Mouse (Mus musculus) limb, embryonic 11.5 days (tissue): ENCODE measurements around the gene Gad1. TPM values are rescaled to one million over a fixed set of nuclear protein-coding genes. Genes with fewer than 3 reads are reported as not detected.
"Not testable (repeated sequence)": the region's sequence is repeated elsewhere in the genome, so short reads cannot be mapped to it uniquely, and the experiment has no call there.

Source experiments
- ATAC-seq: fragments of 200-750 bp; cut with Nextera tagmentation; 2 replicates; pipeline ENCODE4 v1.8.0; 2017; ENCODE audit warnings: low read depth; ENCODE audit not compliant: insufficient number of reproducible peaks, low FRiP score, low TSS enrichment
- DNase-seq: peaks from one replicate; pipeline ENCODE4 v3.0.0-alpha.2; 2015; ENCODE audit warnings: low spot score
- H3K27ac ChIP-seq: fragments of 300-500 bp; sonication (generic); replicated peaks from 2 replicates; pipeline ENCODE4 v1.5.1; 2014; ENCODE audit warnings: low read depth, mild to moderate bottlenecking, low read length
- H3K27me3 ChIP-seq: fragments of 300-500 bp; sonication (generic); 2 replicates; pipeline ENCODE4 v1.6.1; 2014; ENCODE audit warnings: mild to moderate bottlenecking, low read length, mixed read lengths; ENCODE audit not compliant: control insufficient read depth, insufficient read depth
- H3K36me3 ChIP-seq: fragments of 300-500 bp; sonication (generic); 2 replicates; pipeline ENCODE4 v1.6.1; 2014; ENCODE audit warnings: mild to moderate bottlenecking, low read length, moderate library complexity, mixed read lengths; ENCODE audit not compliant: control insufficient read depth, insufficient read depth
- H3K4me1 ChIP-seq: fragments of 300-500 bp; sonication (generic); 2 replicates; pipeline ENCODE4 v1.6.1; 2014; ENCODE audit warnings: low read length, mixed read lengths; ENCODE audit not compliant: control insufficient read depth, insufficient read depth
- H3K4me2 ChIP-seq: fragments of 300-500 bp; sonication (generic); 2 replicates; pipeline ENCODE4 v1.6.1; 2014; ENCODE audit warnings: low read depth, mild to moderate bottlenecking, moderate library complexity; ENCODE audit not compliant: severe bottlenecking
- H3K4me3 ChIP-seq: fragments of 300-500 bp; sonication (generic); 2 replicates; pipeline ENCODE4 v1.5.1; 2014; ENCODE audit warnings: low read depth, low read length
- H3K9ac ChIP-seq: fragments of 300-500 bp; sonication (generic); 2 replicates; pipeline ENCODE4 v1.6.1; 2014; ENCODE audit warnings: mild to moderate bottlenecking, low read length
- H3K9me3 ChIP-seq: fragments of 300-500 bp; sonication (generic); 2 replicates; pipeline ENCODE4 v1.6.1; 2016; ENCODE audit warnings: low read length; ENCODE audit not compliant: control insufficient read depth
- WGBS: fragments of 180-500 bp; shearing (Covaris S2); extraction: QIAGEN DNeasy Blood & Tissue Kit; methylation state at CpG from one replicate; pipeline ENCODE4 v1.1.7; 2014; 5-methylcytosine and 5-hydroxymethylcytosine counted together
- polyA plus RNA-seq: library from polyadenylated mRNA; unstranded; fragments of >200 nt; fragmentation: Nextera tagmentation; extraction: Ambion mirVana; gene quantifications from 2 replicates; pipeline ENCODE4 v1.2.1, GENCODE M21; 2014

The Gad1 gene
- polyA plus RNA-seq, result 0.21 and 0.75 TPM in 2 replicates

GRCm38 (mm10) chr2:70552772-70553171, at the start of gene Gad1:
TSS of gene Gad1 (plus strand) at chr2:70553072.
- 59% methylated on average over 4 of the region's 4 CpGs for WGBS
- ATAC-seq (no peak), DNase-seq (no peak)
- H3K9ac ChIP-seq, result no peak within 1 kb of the TSS
- no peaks in the 10 kb centered on the region for H3K36me3 ChIP-seq
- H3K4me2 ChIP-seq, result no peak within 1 kb of the TSS
- H3K27ac ChIP-seq, result no peak within 1 kb of the TSS
- H3K9me3 ChIP-seq, result no peaks in the 10 kb centered on the region
- no peaks in the 10 kb centered on the region for H3K27me3 ChIP-seq
- no peaks in the 10 kb centered on the region for H3K4me1 ChIP-seq
- no peak within 1 kb of the TSS for H3K4me3 ChIP-seq

DNA sequence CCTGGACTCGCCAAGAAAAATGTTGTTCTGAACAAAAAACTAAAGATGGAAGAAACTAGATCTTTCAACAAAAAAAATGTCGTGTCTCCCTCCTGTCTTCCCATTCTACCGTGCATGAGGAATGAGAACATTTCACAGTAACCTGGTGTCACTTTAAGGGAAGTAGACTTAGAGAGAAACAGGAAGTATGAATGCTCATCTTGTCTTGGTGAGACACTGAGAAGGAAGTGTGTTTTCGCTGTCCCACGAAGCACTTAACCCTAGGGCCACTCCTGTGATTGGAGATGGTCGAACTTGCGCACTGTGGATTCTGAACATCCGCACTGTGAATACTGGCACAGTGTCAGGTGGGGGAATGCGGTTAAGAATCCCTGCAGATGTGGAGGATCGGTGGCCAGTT, 49.4 kb upstream of the Gad1 start:
- DNase-seq, result no peak
- no peak for ATAC-seq
- H3K27me3 ChIP-seq, result no peaks in the 10 kb centered on the region

GRCm38 (mm10) chr2:70505229-70505628, 47.6 kb upstream of the Gad1 start:
- no peaks in the 10 kb centered on the region for H3K27me3 ChIP-seq

More for the DNA sequence above, 49.4 kb upstream of the Gad1 start:
- H3K9ac ChIP-seq, result no peak overlapping the region
- H3K4me3 ChIP-seq, result no peak overlapping the region
- no peak overlapping the region for H3K4me2 ChIP-seq
- H3K9me3 ChIP-seq, result no peaks in the 10 kb centered on the region
- H3K36me3 ChIP-seq, result no peaks in the 10 kb centered on the region
- 85% methylated on average over 10 of the region's 10 CpGs for WGBS
- H3K27ac ChIP-seq, result no peak overlapping the region
- H3K4me1 ChIP-seq, result peaks cover under 1% of the 10 kb centered on the region; the same call in 1 of the 2 replicates

DNA sequence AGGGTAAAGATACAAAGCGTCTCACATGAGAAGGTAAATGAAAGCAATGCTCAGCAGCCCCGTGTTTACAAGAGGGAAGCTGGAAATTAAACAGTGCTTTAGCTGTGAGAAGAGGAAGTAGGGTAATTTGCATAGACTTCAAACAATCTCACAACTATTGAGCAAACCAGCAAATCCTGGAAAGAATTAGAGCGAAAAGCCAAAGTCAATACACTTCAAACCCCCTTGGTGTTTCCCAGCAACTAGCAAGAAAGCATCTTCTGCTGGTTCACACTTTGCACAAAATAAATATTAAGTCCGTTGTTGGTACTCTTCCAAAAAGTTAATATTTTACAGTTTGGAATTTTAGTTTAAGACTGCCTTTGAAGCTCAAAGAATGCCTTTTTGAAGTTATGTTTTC, 47.0 kb upstream of the Gad1 start:
- H3K4me3 ChIP-seq, result no peak overlapping the region
- H3K9ac ChIP-seq, result no peak overlapping the region
- H3K27me3 ChIP-seq, result no peaks in the 10 kb centered on the region
- 32% methylated on average over 4 of the region's 4 CpGs for WGBS
- no peaks in the 10 kb centered on the region for H3K36me3 ChIP-seq
- ATAC-seq (no peak), DNase-seq (no peak)
- no peaks in the 10 kb centered on the region for H3K9me3 ChIP-seq
- H3K4me2 ChIP-seq, result no peak overlapping the region
- H3K27ac ChIP-seq, result no peak overlapping the region
- no peaks in the 10 kb centered on the region for H3K4me1 ChIP-seq

More at GRCm38 (mm10) chr2:70505229-70505628, 47.6 kb upstream of the Gad1 start:
- no peaks in the 10 kb centered on the region for H3K9me3 ChIP-seq
- no peak overlapping the region for H3K9ac ChIP-seq
- no peak overlapping the region for H3K4me3 ChIP-seq
- no peaks in the 10 kb centered on the region for H3K36me3 ChIP-seq
- DNase-seq (no peak), ATAC-seq (no peak)
- no peaks in the 10 kb centered on the region for H3K4me1 ChIP-seq
- no peak overlapping the region for H3K4me2 ChIP-seq
- H3K27ac ChIP-seq, result no peak overlapping the region
- 42% methylated on average over 1 of the region's 1 CpGs for WGBS

DNA sequence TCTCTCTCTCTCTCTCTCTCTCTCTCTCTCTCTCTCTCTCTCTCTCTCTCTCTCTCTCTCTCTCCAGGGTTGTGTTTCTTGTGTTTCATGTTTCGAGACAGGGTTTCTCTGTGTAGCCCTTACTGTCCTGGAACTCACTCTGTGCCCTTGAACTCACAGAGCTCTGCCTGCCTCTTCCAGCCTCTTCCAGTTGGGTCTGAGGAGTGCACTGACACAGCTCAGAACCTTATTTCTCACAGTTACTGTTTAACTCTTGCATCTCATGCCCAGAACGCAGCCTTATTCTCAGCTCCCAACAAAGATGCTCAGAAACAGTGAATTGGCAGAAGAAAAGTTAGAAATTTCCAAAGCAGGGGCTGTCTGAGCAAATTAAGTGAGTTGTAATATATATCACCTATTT, 46.5 kb upstream of the Gad1 start:
- WGBS, result 71% methylated on average over 2 of the region's 2 CpGs
- no peaks in the 10 kb centered on the region for H3K36me3 ChIP-seq
- H3K27me3 ChIP-seq, result no peaks in the 10 kb centered on the region
- no peak overlapping the region for H3K27ac ChIP-seq
- H3K9ac ChIP-seq, result no peak overlapping the region
- ATAC-seq (no peak), DNase-seq (no peak)
- no peaks in the 10 kb centered on the region for H3K9me3 ChIP-seq
- H3K4me1 ChIP-seq, result no peaks in the 10 kb centered on the region
- H3K4me2 ChIP-seq, result no peak overlapping the region
- no peak overlapping the region for H3K4me3 ChIP-seq

DNA sequence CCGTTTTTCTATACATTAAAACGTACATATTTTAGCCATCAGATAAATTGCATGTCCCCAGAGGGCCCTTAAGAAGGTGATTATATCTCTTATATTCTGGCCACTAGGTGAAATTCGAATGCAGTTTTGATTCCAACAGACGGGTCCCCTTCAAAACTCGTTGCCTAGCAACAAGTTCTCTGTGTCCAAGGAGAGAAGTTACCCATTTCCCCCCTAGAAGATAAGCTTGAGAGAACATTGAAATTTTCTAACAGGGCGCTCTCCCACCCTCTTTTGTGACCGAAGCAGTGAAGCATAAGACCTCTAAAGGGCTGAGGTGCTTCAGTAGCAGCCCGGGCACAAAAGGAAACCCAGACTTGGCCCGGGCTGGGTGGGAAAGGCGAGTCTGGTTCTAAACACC, 44.4 kb upstream of the Gad1 start, which contains the start of gene Erich2:
Gene Erich2, plus strand, starts transcription at position 324 of the 400 bp plus-strand sequence.
- WGBS, result 27% methylated on average over 10 of the region's 10 CpGs
- no peak for DNase-seq
- no peaks in the 10 kb centered on the region for H3K4me1 ChIP-seq
- ATAC-seq, result 0 out of 2 replicates have a peak, but pooled peaks have one; percentile 7
- H3K36me3 ChIP-seq, result no peaks in the 10 kb centered on the region
- no peaks in the 10 kb centered on the region for H3K9me3 ChIP-seq
- H3K9ac ChIP-seq, result peak within 1 kb of the TSS; percentile 40
- peak within 1 kb of the TSS; percentile 81 for H3K4me2 ChIP-seq
- H3K27me3 ChIP-seq, result no peaks in the 10 kb centered on the region
- no peak within 1 kb of the TSS for H3K27ac ChIP-seq
- peak within 1 kb of the TSS; percentile 44 for H3K4me3 ChIP-seq

GRCm38 (mm10) chr2:70509021-70509632, 43.7 kb upstream of the Gad1 start:
- H3K27ac ChIP-seq, result no peak overlapping the region

GRCm38 (mm10) chr2:70538283-70538682, 14.6 kb upstream of the Gad1 start:
- H3K36me3 ChIP-seq, H3K27ac ChIP-seq, H3K9me3 ChIP-seq, ATAC-seq, H3K4me3 ChIP-seq, H3K4me1 ChIP-seq, H3K9ac ChIP-seq, H3K4me2 ChIP-seq, H3K27me3 ChIP-seq: not testable (repeated sequence)
- WGBS, result 48% methylated on average over 7 of the region's 7 CpGs
- DNase-seq, result peak; percentile 68

More at GRCm38 (mm10) chr2:70509021-70509632, 43.7 kb upstream of the Gad1 start:
- Histone ChIP-seq H3K36me3 (no peaks in the 10 kb centered on the region), H3K27me3 (no peaks in the 10 kb centered on the region), H3K4me3 (peak overlapping the region; percentile 44), H3K9ac (peak overlapping the region; percentile 40), H3K4me2 (peak overlapping the region; percentile 81), H3K9me3 (no peaks in the 10 kb centered on the region), H3K4me1 (no peaks in the 10 kb centered on the region)
- DNase-seq (peak; percentile 89), ATAC-seq (peak; percentile 95)
- WGBS, result under 1% methylated on average over 56 of the region's 56 CpGs

- H3K4me3 ChIP-seq, result no peak overlapping the region
- H3K9ac ChIP-seq, result no peak overlapping the region
- H3K4me1 ChIP-seq, result no peaks in the 10 kb centered on the region
- no peak overlapping the region for H3K27ac ChIP-seq
- H3K4me2 ChIP-seq, result no peak overlapping the region
- 72% methylated on average over 6 of the region's 6 CpGs for WGBS
- H3K9me3 ChIP-seq, result no peaks in the 10 kb centered on the region
- H3K27me3 ChIP-seq, result no peaks in the 10 kb centered on the region
- H3K36me3 ChIP-seq, result no peaks in the 10 kb centered on the region
- DNase-seq (no peak), ATAC-seq (no peak)
Measured at GRCm38 (mm10) chr2:70550671-70551070, 2.2 kb upstream of the Gad1 start.
